8 mouse cellular contexts compared by ENCODE assay signal in the genomic region with DNA sequence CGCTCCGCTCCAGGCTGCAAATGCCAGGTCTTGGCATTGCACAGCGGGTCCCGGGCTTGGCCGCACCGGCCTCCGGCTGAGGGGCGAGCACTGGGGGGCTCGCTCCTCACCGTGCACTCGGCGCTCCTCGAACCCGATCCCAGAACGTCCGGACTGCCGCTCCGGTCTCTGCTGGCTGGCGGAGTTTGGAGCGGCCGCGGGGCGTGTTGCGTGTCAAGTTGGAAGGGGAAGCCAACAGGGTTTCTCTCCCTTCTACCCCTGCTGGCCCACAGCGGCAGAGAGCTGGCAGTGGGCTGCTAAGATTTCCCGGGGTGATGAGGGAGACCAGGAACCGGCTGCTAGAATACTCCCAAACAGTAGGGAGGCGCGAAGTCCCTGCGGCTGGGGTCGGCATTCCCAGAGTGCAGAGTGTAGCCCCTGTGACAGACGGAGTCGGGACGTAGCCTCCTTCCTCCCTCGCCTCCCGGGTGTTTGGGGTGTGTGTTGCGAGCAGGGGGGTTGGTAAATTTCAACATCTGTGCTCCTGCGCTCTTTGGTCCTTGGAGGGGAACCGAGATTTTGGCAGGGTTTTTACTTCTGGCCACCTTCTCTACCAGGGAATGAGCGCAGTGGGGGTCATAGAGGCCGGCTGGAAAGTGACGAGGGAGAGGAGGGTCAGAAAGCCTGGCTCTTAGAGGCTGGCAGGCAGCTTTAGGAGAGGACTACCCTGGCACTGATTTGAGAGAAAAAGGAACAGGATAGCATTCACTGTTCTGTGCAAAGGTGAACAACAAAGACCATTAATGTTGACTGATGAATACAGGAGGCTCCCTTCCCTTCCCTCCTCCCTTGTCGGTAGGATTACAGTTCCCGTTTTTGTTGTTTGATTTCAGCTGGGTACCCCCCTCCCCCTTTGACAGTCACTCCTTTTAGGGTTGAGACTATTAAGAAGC. TPM values are rescaled to one million over a fixed set of nuclear protein-coding genes. Genes with fewer than 3 reads are reported as not detected.
DNase-seq lines count a peak whose midpoint lies in the region; ATAC-seq and TF ChIP-seq lines count a peak whose summit lies in the region.

No protein-coding gene starts in this region.

- H3K27ac ChIP-seq in embryonic facial prominence, embryonic 14.5 days (replicated peaks; ENCODE audit: low read depth, low read length), result peak overlapping the region; percentile 88
- H3K27ac ChIP-seq in heart, embryonic 14.5 days (replicated peaks in 1 of 2; ENCODE audit: control insufficient read depth in 1 of 2, insufficient read depth in 1 of 2, low read depth in 2 of 2, low read length in 2 of 2), result peak overlapping the region; percentile 38 to 83
- H3K27ac ChIP-seq in olfactory bulb, adult 2 months (ENCODE audit: insufficient read depth, low read depth, low read length), result peak overlapping the region; percentile 62

- no peaks in the 10 kb centered on the region for H3K27me3 ChIP-seq in embryonic facial prominence, embryonic 14.5 days (replicated peaks; ENCODE audit: control insufficient read depth, insufficient read depth, low read length)
- H3K27me3 ChIP-seq in heart, embryonic 14.5 days (ENCODE audit: control insufficient read depth, insufficient read depth, low read length), result no peaks in the 10 kb centered on the region

- H3K4me2 ChIP-seq in embryonic facial prominence, embryonic 14.5 days (ENCODE audit: low read depth, low read length), result peak overlapping the region; percentile 73
- peak overlapping the region; percentile 96 for H3K4me2 ChIP-seq in heart, embryonic 14.5 days (ENCODE audit: low read length)

- WGBS in embryonic facial prominence, embryonic 14.5 days, result under 1% methylated on average over 40 of the region's 44 CpGs
- under 1% methylated on average over 44 of the region's 44 CpGs for WGBS in heart, embryonic 14.5 days
- under 1% methylated on average over 44 of the region's 44 CpGs for WGBS in lung, adult 2 months
- under 1% methylated on average over 44 of the region's 44 CpGs for WGBS in olfactory bulb, adult 2 months

- H3K4me3 ChIP-seq in embryonic facial prominence, embryonic 14.5 days (ENCODE audit: low read depth, low read length), result peak overlapping the region; percentile 67
- H3K4me3 ChIP-seq in heart, embryonic 14.5 days (ENCODE audit: control insufficient read depth in 1 of 2, insufficient read depth in 1 of 2, low read depth in 1 of 2, low read length in 2 of 2), result peak overlapping the region; percentile 67 to 84
- peak overlapping the region; percentile 85 for H3K4me3 ChIP-seq in lung, adult 2 months (replicated peaks; ENCODE audit: extremely low read depth, low read depth, low read length)
- H3K4me3 ChIP-seq in olfactory bulb, adult 2 months (ENCODE audit: insufficient read depth, low read depth, low read length), result peak overlapping the region; percentile 85

- peak; percentile 13 for ATAC-seq in embryonic facial prominence, embryonic 14.5 days (ENCODE audit: low read depth)
- peak; percentile 0; the same call in 1 of the 2 replicates for ATAC-seq in heart, embryonic 14.5 days (ENCODE audit: insufficient number of reproducible peaks, insufficient read depth, low FRiP score, low read depth)
- no peak for ATAC-seq in activated CD4-positive, CD25-positive, alpha-beta regulatory T cell, adult 4 months

- H3K9ac ChIP-seq in embryonic facial prominence, embryonic 14.5 days (ENCODE audit: low read depth, low read length), result peak overlapping the region; percentile 68
- H3K9ac ChIP-seq in heart, embryonic 14.5 days (ENCODE audit: low read length), result peak overlapping the region; percentile 87

- peak; percentile 25 for DNase-seq in ES-CJ7 (ENCODE audit: low read depth, low spot score)
- peak; percentile 53 to 66 for DNase-seq in adrenal gland, postnatal 36 days
- DNase-seq in embryonic facial prominence, embryonic 14.5 days (ENCODE audit: low spot score), result peak; percentile 50
- DNase-seq in kidney, postnatal 10 days, result peak; percentile 71
- DNase-seq in lung, adult 2 months, result peak; percentile 65

- no peaks in the 10 kb centered on the region for H3K9me3 ChIP-seq in embryonic facial prominence, embryonic 14.5 days (ENCODE audit: control insufficient read depth, low read length)
- no peaks in the 10 kb centered on the region for H3K9me3 ChIP-seq in heart, embryonic 14.5 days (ENCODE audit: control insufficient read depth, low read length)

- TF ChIP-seq POLR2A in lung, adult 2 months (IDR thresholded peaks at IDR 0.05; ENCODE audit: borderline replicate concordance, extremely low read depth, low read depth, low read length), result 0 out of 2 replicates have a peak, but pooled peaks have one; percentile 23
- no peak for TF ChIP-seq POLR2A in olfactory bulb, adult 2 months (IDR thresholded peaks at IDR 0.05; ENCODE audit: insufficient read depth, low read depth, low read length)

- no peak for TF ChIP-seq CTCF in lung, adult 2 months (IDR thresholded peaks at IDR 0.05; ENCODE audit: insufficient read depth, low read length)
- 0 out of 2 replicates have a peak, but pooled peaks have one; percentile 19 for TF ChIP-seq CTCF in olfactory bulb, adult 2 months (IDR thresholded peaks at IDR 0.05; ENCODE audit: insufficient read depth, low read depth, low read length)

- peaks cover 28% of the 10 kb centered on the region for H3K4me1 ChIP-seq in embryonic facial prominence, embryonic 14.5 days (ENCODE audit: control insufficient read depth, insufficient read depth, low read length)
- H3K4me1 ChIP-seq in heart, embryonic 14.5 days (ENCODE audit: control insufficient read depth in 2 of 2, insufficient read depth in 2 of 2, low read length in 2 of 2), result peaks cover 9 to 22% of the 10 kb centered on the region in 2 experiments
- peaks cover 8% of the 10 kb centered on the region for H3K4me1 ChIP-seq in lung, adult 2 months (ENCODE audit: control insufficient read depth, insufficient read depth, low read length)
- H3K4me1 ChIP-seq in olfactory bulb, adult 2 months (ENCODE audit: control insufficient read depth, insufficient read depth, low read length), result peaks cover 6% of the 10 kb centered on the region

- H3K36me3 ChIP-seq in embryonic facial prominence, embryonic 14.5 days (ENCODE audit: control insufficient read depth, insufficient read depth, low read length), result no peaks in the 10 kb centered on the region
- no peaks in the 10 kb centered on the region for H3K36me3 ChIP-seq in heart, embryonic 14.5 days (ENCODE audit: control insufficient read depth, insufficient read depth, low read length)

RNA-seq across cellular contexts. Expression of gene Dock4, which starts 1.0 kb away (rescaled TPM):
- total RNA-seq in adrenal gland, postnatal 36 days (2021), result 10 to 100 TPM; 13.5 to 18.0 TPM
- 8.9 and 9.2 TPM in 2 replicates for polyA plus RNA-seq in embryonic facial prominence, embryonic 14.5 days (2014; fragmentation: Nextera tagmentation; extraction: Ambion mirVana)
- 8.5 and 9.6 TPM in 2 replicates for polyA plus RNA-seq in heart, embryonic 14.5 days (2014; fragmentation: Nextera tagmentation; extraction: Ambion mirVana)
- polyA plus RNA-seq in lung, adult 2 months (2012; rRNA removed), result 19.7 and 21.9 TPM in 2 replicates
- polyA plus RNA-seq in olfactory bulb, adult 2 months (2012; ENCODE audit: insufficient read depth, insufficient read length, low replicate concordance, missing spikeins), result not detected in 2 replicates
- polyA plus RNA-seq in activated CD4-positive, CD25-positive, alpha-beta regulatory T cell, adult 4 months (2017; shearing (Covaris generic)), result 1 to 10 TPM in 1 of 2 experiments, under 1 TPM in 1; 0.76 to 2.6 TPM

RNA-seq across cellular contexts. Expression of gene Zfp277, which starts 1.0 kb away (rescaled TPM):
- 10 to 100 TPM; 13.2 to 20.4 TPM for total RNA-seq in adrenal gland, postnatal 36 days (2021)
- polyA plus RNA-seq in embryonic facial prominence, embryonic 14.5 days (2014; fragmentation: Nextera tagmentation; extraction: Ambion mirVana), result 35.7 and 36.6 TPM in 2 replicates
- 32.1 and 37.5 TPM in 2 replicates for polyA plus RNA-seq in heart, embryonic 14.5 days (2014; fragmentation: Nextera tagmentation; extraction: Ambion mirVana)
- polyA plus RNA-seq in lung, adult 2 months (2012; rRNA removed), result 3.5 and 6.1 TPM in 2 replicates
- polyA plus RNA-seq in olfactory bulb, adult 2 months (2012; ENCODE audit: insufficient read depth, insufficient read length, low replicate concordance, missing spikeins), result not detected in 2 replicates
- 10 to 100 TPM; 41.4 to 43.7 TPM for polyA plus RNA-seq in activated CD4-positive, CD25-positive, alpha-beta regulatory T cell, adult 4 months (2017; shearing (Covaris generic))
